Mouse (Mus musculus) liver, adult 2 months (tissue): ENCODE measurements at regions not wholly inside any gene's neighbourhood (a gene's known extent, or its start where the extent isn't known, plus 50 kb on each side); places are given as distances from the start of the nearest gene placed in this dataset.

ENCODE experiments used
- CTCF ChIP-seq: fragments of 200-500 bp; IDR thresholded peaks from 2 replicates; pipeline ENCODE4 v1.5.1; 2011; ENCODE audit warnings: low read depth, low read length, control low read depth
- POLR2A ChIP-seq: fragments of 200-500 bp; IDR thresholded peaks from 2 replicates; pipeline ENCODE4 v1.6.1; 2011; ENCODE audit warnings: low read length, control low read depth; ENCODE audit not compliant: insufficient read depth; ENCODE audit errors: extremely low read depth

GRCm38 (mm10) chr2:173337666-173338065 is 61.3 kb upstream of the Pmepa1 start:
- no peak for TF ChIP-seq POLR2A
- TF ChIP-seq CTCF: no peak
